Mouse (Mus musculus): ENCODE measurements around the gene Slc3a2.

DNA sequence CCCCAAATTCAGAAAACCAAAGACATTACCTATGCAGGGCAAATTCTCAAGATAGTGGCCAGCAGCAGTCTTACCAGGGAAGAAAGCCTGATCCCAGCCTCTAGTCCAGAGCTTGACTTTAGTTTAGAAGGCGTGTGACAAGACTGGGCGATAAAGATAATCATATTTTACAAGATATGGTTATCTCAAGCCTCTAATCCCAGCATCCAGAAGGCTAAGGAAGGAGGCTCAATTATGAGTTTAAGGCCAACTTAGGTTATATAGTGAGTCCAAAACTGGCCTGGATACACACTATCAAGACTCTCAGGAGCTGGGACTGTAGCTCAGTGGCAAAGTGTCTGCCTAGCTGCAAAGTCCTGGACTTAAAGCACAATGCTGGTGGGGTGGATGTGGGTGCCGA, 50.3 kb downstream of the Slc3a2 start:
- TF ChIP-seq CTCF (IDR thresholded peaks at IDR 0.05) (no peak), EP300 (IDR thresholded peaks at IDR 0.05) (no peak)
